Mouse (Mus musculus) CH12.LX (cell line): ENCODE measurements at regions not wholly inside any gene's neighbourhood (a gene's known extent, or its start where the extent isn't known, plus 50 kb on each side); places are given as distances from the start of the nearest gene placed in this dataset.

Experiments
- DNase-seq: peaks from one replicate; pipeline ENCODE4 v3.0.0-alpha.2; 2013; ENCODE audit errors: extremely low read depth
- H3K27ac ChIP-seq: 2 replicates; pipeline ENCODE4 v1.5.1; 2012; ENCODE audit warnings: low read depth, mild to moderate bottlenecking, control low read depth, moderate library complexity; ENCODE audit not compliant: insufficient read depth
- H3K27me3 ChIP-seq: replicated peaks from 2 replicates; pipeline ENCODE3; 2012; ENCODE audit warnings: inconsistent platforms
- H3K36me3 ChIP-seq, 2 experiments: replicated peaks in 1 of 2; 2 replicates each; pipeline versions ENCODE3 to v1.6.1; 2012; ENCODE audit warnings: inconsistent platforms in 1 of 2, low read length in 1 of 2, mild to moderate bottlenecking in 1 of 2, mixed read lengths in 1 of 2, moderate library complexity in 1 of 2; ENCODE audit not compliant: control insufficient read depth in 1 of 2, insufficient read depth in 1 of 2
- H3K4me1 ChIP-seq, 2 experiments: 2 replicates each; pipeline ENCODE4 v1.6.1; 2012; ENCODE audit warnings: inconsistent platforms in 1 of 2, moderate library complexity in 1 of 2; ENCODE audit not compliant: insufficient read depth in 2 of 2, control insufficient read depth in 1 of 2
- H3K4me2 ChIP-seq: 2 replicates; pipeline ENCODE4 v1.6.1; 2012; ENCODE audit warnings: low read depth, mild to moderate bottlenecking, control low read depth; ENCODE audit not compliant: poor library complexity, insufficient read depth, severe bottlenecking
- H3K4me3 ChIP-seq, 3 experiments: fragments of 150-350 bp in 1 of 3; sonication (generic) in 1 of 3; replicated peaks in 1 of 3; 2 replicates each; pipeline versions ENCODE3 to v1.5.1; 2011 to 2012; ENCODE audit warnings: low read depth in 2 of 3, low read length in 2 of 3, mild to moderate bottlenecking in 2 of 3, moderate library complexity in 2 of 3, control low read depth in 1 of 3, improper control_type of control experiment in 1 of 3, inconsistent platforms in 1 of 3, mixed read lengths in 1 of 3; ENCODE audit not compliant: poor library complexity in 1 of 3
- H3K79me2 ChIP-seq: replicated peaks from 2 replicates; pipeline ENCODE4 v1.6.1; 2012; ENCODE audit warnings: mild to moderate bottlenecking, moderate library complexity; ENCODE audit not compliant: control insufficient read depth, poor library complexity, insufficient read depth, severe bottlenecking; ENCODE audit errors: extremely low read depth
- H3K9ac ChIP-seq: 2 replicates; pipeline ENCODE4 v1.6.1; 2012; ENCODE audit warnings: low read depth, mild to moderate bottlenecking, control low read depth, moderate library complexity; ENCODE audit not compliant: insufficient read depth
- H3K9me3 ChIP-seq: replicated peaks from 2 replicates; pipeline ENCODE3; 2012; ENCODE audit warnings: low read length, inconsistent platforms, mixed read lengths
- BHLHE40 ChIP-seq: IDR thresholded peaks from 2 replicates; pipeline ENCODE4 v1.6.1; 2011; ENCODE audit warnings: mild to moderate bottlenecking, low read depth, low read length, improper control_type of control experiment
- CTCF ChIP-seq, 2 experiments: IDR thresholded peaks in 1 of 2; conservative IDR thresholded peaks in 1 of 2; 2 replicates each; pipeline ENCODE4 v1.5.1; 2011 to 2012; ENCODE audit warnings: low read depth in 2 of 2, low read length in 2 of 2, improper control_type of control experiment in 1 of 2, inconsistent platforms in 1 of 2, mild to moderate bottlenecking in 1 of 2, moderate library complexity in 1 of 2
- EP300 ChIP-seq: IDR thresholded peaks from 2 replicates; pipeline ENCODE4 v1.6.1; 2011; ENCODE audit warnings: low read length, improper control_type of control experiment
- ETS1 ChIP-seq: conservative IDR thresholded peaks from 2 replicates; pipeline ENCODE4 v1.6.1; 2012; ENCODE audit warnings: low read depth, mild to moderate bottlenecking, inconsistent platforms, low read length, improper control_type of control experiment, moderate library complexity
- HCFC1 ChIP-seq: IDR thresholded peaks from 2 replicates; pipeline ENCODE4 v1.6.1; 2012; ENCODE audit warnings: low read depth, mild to moderate bottlenecking, inconsistent platforms, low read length, improper control_type of control experiment
- IRF4 ChIP-seq: IDR thresholded peaks from 2 replicates; pipeline ENCODE4 v1.6.1; 2014; ENCODE audit warnings: low read depth, mild to moderate bottlenecking, inconsistent platforms, low read length, improper control_type of control experiment
- JUN ChIP-seq: IDR thresholded peaks from 2 replicates; pipeline ENCODE4 v1.6.1; 2011; ENCODE audit warnings: low read depth, mild to moderate bottlenecking, low read length, improper control_type of control experiment, moderate library complexity; ENCODE audit not compliant: insufficient read depth
- JUND ChIP-seq: conservative IDR thresholded peaks from 2 replicates; pipeline ENCODE4 v1.6.1; 2011; ENCODE audit warnings: low read depth, low read length, improper control_type of control experiment
- MAFK ChIP-seq: IDR thresholded peaks from 2 replicates; pipeline ENCODE4 v1.6.1; 2011; ENCODE audit warnings: low read length, improper control_type of control experiment; ENCODE audit not compliant: insufficient replicate concordance
- MAX ChIP-seq: IDR thresholded peaks from 2 replicates; pipeline ENCODE4 v1.6.1; 2011; ENCODE audit warnings: low read length, improper control_type of control experiment
- MAZ ChIP-seq: IDR thresholded peaks from 2 replicates; pipeline ENCODE4 v1.6.1; 2012; ENCODE audit warnings: low read depth, mild to moderate bottlenecking, inconsistent platforms, low read length, improper control_type of control experiment, moderate library complexity
- MYC ChIP-seq: IDR thresholded peaks from 2 replicates; pipeline ENCODE4 v1.6.1; 2011; ENCODE audit warnings: low read depth, mild to moderate bottlenecking, improper control_type of control experiment, low read length
- NELFE ChIP-seq: IDR thresholded peaks from 2 replicates; pipeline ENCODE4 v1.6.1; 2011; ENCODE audit warnings: low read depth, low read length, improper control_type of control experiment
- PAX5 ChIP-seq: IDR thresholded peaks from 2 replicates; pipeline ENCODE4 v1.6.1; 2012; ENCODE audit warnings: low read length, inconsistent platforms, mixed read lengths
- POLR2A ChIP-seq: IDR thresholded peaks from 2 replicates; pipeline ENCODE4 v1.6.1; 2011; ENCODE audit warnings: low read depth, mild to moderate bottlenecking, improper control_type of control experiment, low read length
- POLR2AphosphoS2 ChIP-seq: IDR thresholded peaks from 2 replicates; pipeline ENCODE4 v1.6.1; 2011; ENCODE audit warnings: low read depth, low read length, improper control_type of control experiment
- RAD21 ChIP-seq: IDR thresholded peaks from 2 replicates; pipeline ENCODE4 v1.6.1; 2011; ENCODE audit warnings: low read depth, mild to moderate bottlenecking, low read length, improper control_type of control experiment, moderate library complexity
- SMC3 ChIP-seq: IDR thresholded peaks from 2 replicates; pipeline ENCODE4 v1.6.1; 2011; ENCODE audit warnings: low read depth, low read length, improper control_type of control experiment
- TBP ChIP-seq: conservative IDR thresholded peaks from 2 replicates; pipeline ENCODE4 v1.6.1; 2011; ENCODE audit warnings: low read depth, low read length, improper control_type of control experiment
- TCF12 ChIP-seq: IDR thresholded peaks from 2 replicates; pipeline ENCODE4 v1.6.1; 2014; ENCODE audit warnings: low read depth, mild to moderate bottlenecking, inconsistent platforms, low read length, improper control_type of control experiment
- USF2 ChIP-seq: conservative IDR thresholded peaks from 2 replicates; pipeline ENCODE4 v1.6.1; 2011; ENCODE audit warnings: low read depth, low read length, improper control_type of control experiment
- ZC3H11A ChIP-seq: IDR thresholded peaks from 2 replicates; pipeline ENCODE4 v1.6.1; 2012; ENCODE audit warnings: low read depth, mild to moderate bottlenecking, inconsistent platforms, low read length, improper control_type of control experiment
- ZMIZ1 ChIP-seq: IDR thresholded peaks from 2 replicates; pipeline ENCODE4 v1.6.1; 2012; ENCODE audit warnings: low read depth, mild to moderate bottlenecking, inconsistent platforms, low read length, improper control_type of control experiment
- ZNF384 ChIP-seq: IDR thresholded peaks from 2 replicates; pipeline ENCODE4 v1.6.1; 2012; ENCODE audit warnings: low read depth, low read length, improper control_type of control experiment, inconsistent platforms
- dilution Hi-C: fragments of 300-500 bp; cut with MboI; formaldehyde crosslinking; loops from 2 replicates; pipeline ENCODE4 v1.14.3; 2020; ENCODE audit warnings: low sequenced_read_pairs; ENCODE audit not compliant: extremely low pct_unique_long_range_greater_than_20kb, extremely low pct_ligation_motif_present
- in situ Hi-C: fragments of 300-500 bp; cut with MboI; formaldehyde crosslinking; loops from 3 replicates; pipeline ENCODE4 v1.14.3; 2019; ENCODE audit warnings: low sequenced_read_pairs, low pct_ligation_motif_present, low pct_unique_long_range_greater_than_20kb, mixed read lengths

- Histone ChIP-seq H3K36me3 (no peaks in the 10 kb centered on the region), H3K4me3 (no peak overlapping the region), H3K4me1 (peaks cover 0 to 4% of the 10 kb centered on the region in 2 experiments; a peak in 1 of 4 replicates), H3K27me3 (no peaks in the 10 kb centered on the region), H3K79me2 (no peaks in the 10 kb centered on the region), H3K4me2 (no peak overlapping the region), H3K9me3 (no peaks in the 10 kb centered on the region), H3K27ac (no peak overlapping the region), H3K9ac (no peak overlapping the region)
- no peak for DNase-seq
- dilution Hi-C loops (no loop called here), in situ Hi-C loops (no loop called here)
- TF ChIP-seq HCFC1 = no peak
- TF ChIP-seq JUN = no peak
- TF ChIP-seq TBP = no peak
- no peak for TF ChIP-seq NELFE
- no peak for TF ChIP-seq ZNF384
- TF ChIP-seq TCF12 = no peak
- TF ChIP-seq EP300 = no peak
- TF ChIP-seq ETS1 = no peak
- TF ChIP-seq ZC3H11A = no peak
- TF ChIP-seq RAD21 = no peak
- TF ChIP-seq MAFK = no peak
- no peak for TF ChIP-seq BHLHE40
- no peak for TF ChIP-seq SMC3
Measured at GRCm38 (mm10) chr10:97087286-97087685, 392.1 kb upstream of the Dcn start.

GRCm38 (mm10) chr10:97090254-97090653 lies 389.2 kb upstream of the Dcn start:
- in situ Hi-C loops = no loop called here
- peaks cover 0 to 4% of the 10 kb centered on the region in 2 experiments; a peak in 1 of 4 replicates for H3K4me1 ChIP-seq
- DNase-seq = no peak
- dilution Hi-C loops = no loop called here
- no peaks in the 10 kb centered on the region for H3K9me3 ChIP-seq
- H3K4me3 ChIP-seq = no peak overlapping the region
- H3K36me3 ChIP-seq = no peaks in the 10 kb centered on the region
- H3K27ac ChIP-seq = no peak overlapping the region
- no peaks in the 10 kb centered on the region for H3K79me2 ChIP-seq
- no peak overlapping the region for H3K9ac ChIP-seq
- TF ChIP-seq MYC (no peak), POLR2A (no peak), PAX5 (no peak), USF2 (no peak), TCF12 (no peak), ZMIZ1 (no peak), IRF4 (no peak), TBP (no peak), JUND (no peak), RAD21 (no peak), CTCF (conservative IDR thresholded peaks at IDR 0.05 in 1 of 2, IDR thresholded peaks at IDR 0.05 in 1 of 2; ENCODE audit: low read depth in 2 of 2, low read length in 2 of 2) (no peak), POLR2AphosphoS2 (no peak), HCFC1 (no peak), MAZ (no peak), MAX (no peak)
- no peak overlapping the region for H3K4me2 ChIP-seq
- no peaks in the 10 kb centered on the region for H3K27me3 ChIP-seq
